Mouse (Mus musculus) liver, postnatal 0 days (tissue): ENCODE measurements at regions not wholly inside any gene's neighbourhood (a gene's known extent, or its start where the extent isn't known, plus 50 kb on each side); places are given as distances from the start of the nearest gene placed in this dataset.

Experiments used
- CTCF ChIP-seq: sonication (generic); IDR thresholded peaks from 2 replicates; pipeline ENCODE4 v1.5.1; 2016; ENCODE audit warnings: antibody characterized with exemption, low read depth
- EP300 ChIP-seq: IDR thresholded peaks from 2 replicates; pipeline ENCODE4 v1.6.1; 2016; ENCODE audit warnings: antibody characterized with exemption, low read depth, mild to moderate bottlenecking

- TF ChIP-seq CTCF (no peak), EP300 (peak; percentile 64)
Measured at GRCm38 (mm10) chr14:46616030-46616429, 144.3 kb upstream of the Cdkn3 start.
